Mouse (Mus musculus): Measurements from ENCODE around the gene Tubgcp2. TPM values are rescaled to one million over a fixed set of nuclear protein-coding genes. Genes with fewer than 3 reads are reported as not detected.

Gene Tubgcp2
- polyA plus RNA-seq, 1 experiment from 2014 or later: 46.2 TPM

GRCm38 (mm10) chr7:140067397-140067796 is 30.9 kb upstream of the Tubgcp2 start:
- H3K27me3 ChIP-seq (replicated peaks; ENCODE audit: control insufficient read depth, insufficient read depth, low read length): peaks cover 14% of the 10 kb centered on the region
- no peak for DNase-seq (ENCODE audit: low spot score)
- H3K27ac ChIP-seq (replicated peaks; ENCODE audit: low read depth, low read length): no peak overlapping the region
- H3K9ac ChIP-seq (ENCODE audit: low read depth, low read length): no peak overlapping the region
- no peaks in the 10 kb centered on the region for H3K36me3 ChIP-seq (ENCODE audit: control insufficient read depth, insufficient read depth, low read length)
- no peaks in the 10 kb centered on the region for H3K9me3 ChIP-seq (ENCODE audit: control insufficient read depth, low read length)
- no peak overlapping the region for H3K4me3 ChIP-seq (ENCODE audit: low read depth, low read length)
- peaks cover 5% of the 10 kb centered on the region; the same call in 1 of the 2 replicates for H3K4me1 ChIP-seq (ENCODE audit: control insufficient read depth, insufficient read depth, low read length)
- 48% methylated on average over 6 of the region's 6 CpGs for WGBS
- no peak overlapping the region for H3K4me2 ChIP-seq (ENCODE audit: low read depth, low read length)
- no peak for ATAC-seq (ENCODE audit: low read depth)

DNA sequence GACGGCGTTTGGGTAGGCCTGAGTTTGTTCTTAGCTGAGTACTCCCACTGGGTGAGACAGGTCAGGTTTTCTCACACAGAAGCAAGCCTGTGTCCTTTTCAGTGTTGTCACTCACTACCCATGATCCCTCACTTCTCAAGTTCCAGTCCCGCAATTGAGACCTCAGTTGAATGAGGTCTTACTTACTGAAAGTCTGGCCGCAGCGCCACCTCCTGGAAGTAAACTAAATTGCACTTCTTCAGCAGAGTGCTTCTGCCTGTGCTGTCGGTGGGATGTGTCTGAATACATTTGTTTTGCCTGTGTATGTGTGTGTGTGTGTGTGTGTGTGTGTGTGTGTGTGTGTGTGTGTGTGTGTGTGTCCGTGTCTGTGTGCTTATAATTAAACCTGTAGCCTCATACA is 26.6 kb upstream of the Tubgcp2 start:
- H3K4me1 ChIP-seq (ENCODE audit: control insufficient read depth, insufficient read depth, low read length): peaks cover 14% of the 10 kb centered on the region; the same call in 1 of the 2 replicates
- no peak overlapping the region for H3K4me3 ChIP-seq (ENCODE audit: low read depth, low read length)
- 22% methylated on average over 7 of the region's 7 CpGs for WGBS
- DNase-seq (ENCODE audit: low spot score) (peak; percentile 70), ATAC-seq (ENCODE audit: low read depth) (no peak)
- H3K9ac ChIP-seq (ENCODE audit: low read depth, low read length): no peak overlapping the region
- no peaks in the 10 kb centered on the region for H3K9me3 ChIP-seq (ENCODE audit: control insufficient read depth, low read length)
- H3K27ac ChIP-seq (replicated peaks; ENCODE audit: low read depth, low read length): no peak overlapping the region
- H3K27me3 ChIP-seq (replicated peaks; ENCODE audit: control insufficient read depth, insufficient read depth, low read length): peaks cover 55% of the 10 kb centered on the region
- H3K36me3 ChIP-seq (ENCODE audit: control insufficient read depth, insufficient read depth, low read length): no peaks in the 10 kb centered on the region
- H3K4me2 ChIP-seq (ENCODE audit: low read depth, low read length): no peak overlapping the region

GRCm38 (mm10) chr7:140062307-140062706 is 25.8 kb upstream of the Tubgcp2 start:
- no peak overlapping the region for H3K4me3 ChIP-seq (ENCODE audit: low read depth, low read length)
- H3K27me3 ChIP-seq (replicated peaks; ENCODE audit: control insufficient read depth, insufficient read depth, low read length): peaks cover 63% of the 10 kb centered on the region
- 18% methylated on average over 11 of the region's 11 CpGs for WGBS
- peaks cover 14% of the 10 kb centered on the region; the same call in 1 of the 2 replicates for H3K4me1 ChIP-seq (ENCODE audit: control insufficient read depth, insufficient read depth, low read length)
- no peak for DNase-seq (ENCODE audit: low spot score)
- no peak overlapping the region for H3K27ac ChIP-seq (replicated peaks; ENCODE audit: low read depth, low read length)
- no peaks in the 10 kb centered on the region for H3K36me3 ChIP-seq (ENCODE audit: control insufficient read depth, insufficient read depth, low read length)
- H3K9me3 ChIP-seq (ENCODE audit: control insufficient read depth, low read length): no peaks in the 10 kb centered on the region
- no peak overlapping the region for H3K9ac ChIP-seq (ENCODE audit: low read depth, low read length)
- H3K4me2 ChIP-seq (ENCODE audit: low read depth, low read length): no peak overlapping the region
- no peak for ATAC-seq (ENCODE audit: low read depth)

- no peak overlapping the region for H3K27ac ChIP-seq (replicated peaks; ENCODE audit: low read depth, low read length)
- WGBS: 4% methylated on average over 6 of the region's 6 CpGs
- H3K27me3 ChIP-seq (replicated peaks; ENCODE audit: control insufficient read depth, insufficient read depth, low read length): peaks cover 68% of the 10 kb centered on the region
- H3K4me2 ChIP-seq (ENCODE audit: low read depth, low read length): peak overlapping the region; percentile 91
- no peaks in the 10 kb centered on the region for H3K9me3 ChIP-seq (ENCODE audit: control insufficient read depth, low read length)
- DNase-seq (ENCODE audit: low spot score) (no peak), ATAC-seq (ENCODE audit: low read depth) (no peak)
- peaks cover 14% of the 10 kb centered on the region; the same call in 1 of the 2 replicates for H3K4me1 ChIP-seq (ENCODE audit: control insufficient read depth, insufficient read depth, low read length)
- peak overlapping the region; percentile 44 for H3K4me3 ChIP-seq (ENCODE audit: low read depth, low read length)
- H3K36me3 ChIP-seq (ENCODE audit: control insufficient read depth, insufficient read depth, low read length): no peaks in the 10 kb centered on the region
- 0 out of 2 replicates have a peak overlapping the region, but pooled peaks have one; percentile 61 for H3K9ac ChIP-seq (ENCODE audit: low read depth, low read length)
Measured at GRCm38 (mm10) chr7:140061832-140062130, 25.3 kb upstream of the Tubgcp2 start.

- no peaks in the 10 kb centered on the region for H3K36me3 ChIP-seq (ENCODE audit: control insufficient read depth, insufficient read depth, low read length)
- peak; percentile 58 for ATAC-seq (ENCODE audit: low read depth)
- H3K27ac ChIP-seq (replicated peaks; ENCODE audit: low read depth, low read length): no peak overlapping the region
- 2% methylated on average over 41 of the region's 47 CpGs for WGBS
- peak overlapping the region; percentile 91 for H3K4me2 ChIP-seq (ENCODE audit: low read depth, low read length)
- peak overlapping the region; percentile 61 for H3K9ac ChIP-seq (ENCODE audit: low read depth, low read length)
- peak; percentile 69 for DNase-seq (ENCODE audit: low spot score)
- H3K4me3 ChIP-seq (ENCODE audit: low read depth, low read length): peak overlapping the region; percentile 44
- H3K27me3 ChIP-seq (replicated peaks; ENCODE audit: control insufficient read depth, insufficient read depth, low read length): peaks cover 73% of the 10 kb centered on the region
- H3K4me1 ChIP-seq (ENCODE audit: control insufficient read depth, insufficient read depth, low read length): peaks cover 14% of the 10 kb centered on the region; the same call in 1 of the 2 replicates
- H3K9me3 ChIP-seq (ENCODE audit: control insufficient read depth, low read length): no peaks in the 10 kb centered on the region
Measured at GRCm38 (mm10) chr7:140060936-140061831, 24.7 kb upstream of the Tubgcp2 start.

DNA sequence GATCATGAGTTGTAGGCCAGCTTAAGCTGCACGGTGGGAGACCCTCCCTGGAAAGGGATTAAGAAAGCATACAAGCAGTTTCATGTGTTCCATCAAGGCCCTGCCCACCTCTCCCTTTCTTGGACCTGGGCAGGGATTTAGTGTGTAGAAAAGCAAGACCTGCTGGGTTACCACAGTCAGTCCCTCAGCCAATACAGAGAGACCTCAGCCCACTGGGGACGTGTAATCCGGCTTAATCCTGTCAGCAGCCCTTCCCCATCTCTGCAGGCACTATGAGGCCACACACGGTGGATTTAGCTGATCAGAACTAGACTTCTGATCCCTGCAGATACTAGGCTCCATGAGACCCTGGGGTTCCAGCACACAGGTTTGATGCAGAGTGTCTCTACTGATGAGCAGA is 23.1 kb upstream of the Tubgcp2 start:
- no peak for ATAC-seq (ENCODE audit: low read depth)
- 39% methylated on average over 4 of the region's 4 CpGs for WGBS
- DNase-seq (ENCODE audit: low spot score): no peak

DNA sequence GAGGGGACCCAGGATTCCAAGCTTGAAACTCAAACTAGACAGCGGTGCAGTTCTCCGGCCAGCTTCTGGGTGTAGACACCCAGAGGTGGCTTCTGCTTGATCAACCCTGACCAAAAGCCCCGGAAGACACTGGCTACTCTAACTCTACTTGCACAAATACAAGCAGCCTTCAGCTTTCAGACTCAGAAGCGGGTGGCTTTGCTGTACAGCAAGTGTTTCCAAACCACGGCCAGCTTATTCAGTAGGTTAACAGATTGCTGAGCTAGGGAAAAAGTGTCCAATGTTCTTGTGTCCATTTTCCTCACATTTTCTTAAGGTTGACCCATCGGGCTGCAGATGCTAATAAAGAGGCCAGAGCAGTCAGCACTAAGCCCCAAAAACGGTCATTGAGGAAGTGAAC is 22.1 kb upstream of the Tubgcp2 start:
- no peaks in the 10 kb centered on the region for H3K9me3 ChIP-seq (ENCODE audit: control insufficient read depth, low read length)
- WGBS: 26% methylated on average over 7 of the region's 7 CpGs
- H3K9ac ChIP-seq (ENCODE audit: low read depth, low read length): peak overlapping the region; percentile 67; the same call in 1 of the 2 replicates
- peaks cover 14% of the 10 kb centered on the region; the same call in 1 of the 2 replicates for H3K4me1 ChIP-seq (ENCODE audit: control insufficient read depth, insufficient read depth, low read length)
- no peak for DNase-seq (ENCODE audit: low spot score)
- H3K27ac ChIP-seq (replicated peaks; ENCODE audit: low read depth, low read length): no peak overlapping the region
- H3K36me3 ChIP-seq (ENCODE audit: control insufficient read depth, insufficient read depth, low read length): no peaks in the 10 kb centered on the region
- no peak for ATAC-seq (ENCODE audit: low read depth)
- H3K4me2 ChIP-seq (ENCODE audit: low read depth, low read length): peak overlapping the region; percentile 85
- H3K4me3 ChIP-seq (ENCODE audit: low read depth, low read length): peak overlapping the region; percentile 47
- H3K27me3 ChIP-seq (replicated peaks; ENCODE audit: control insufficient read depth, insufficient read depth, low read length): peaks cover 70% of the 10 kb centered on the region

More for the DNA sequence above, 23.1 kb upstream of the Tubgcp2 start:
- Histone ChIP-seq H3K27ac (replicated peaks; ENCODE audit: low read depth, low read length) (no peak overlapping the region), H3K9ac (ENCODE audit: low read depth, low read length) (no peak overlapping the region), H3K36me3 (ENCODE audit: control insufficient read depth, insufficient read depth, low read length) (no peaks in the 10 kb centered on the region), H3K27me3 (replicated peaks; ENCODE audit: control insufficient read depth, insufficient read depth, low read length) (peaks cover 73% of the 10 kb centered on the region), H3K9me3 (ENCODE audit: control insufficient read depth, low read length) (no peaks in the 10 kb centered on the region), H3K4me3 (ENCODE audit: low read depth, low read length) (no peak overlapping the region), H3K4me2 (ENCODE audit: low read depth, low read length) (no peak overlapping the region), H3K4me1 (ENCODE audit: control insufficient read depth, insufficient read depth, low read length) (peaks cover 14% of the 10 kb centered on the region; the same call in 1 of the 2 replicates)

- Histone ChIP-seq H3K27ac (replicated peaks; ENCODE audit: low read depth, low read length) (no peak overlapping the region), H3K9ac (ENCODE audit: low read depth, low read length) (peak overlapping the region; percentile 67), H3K27me3 (replicated peaks; ENCODE audit: control insufficient read depth, insufficient read depth, low read length) (peaks cover 73% of the 10 kb centered on the region), H3K36me3 (ENCODE audit: control insufficient read depth, insufficient read depth, low read length) (no peaks in the 10 kb centered on the region), H3K4me1 (ENCODE audit: control insufficient read depth, insufficient read depth, low read length) (peaks cover 14% of the 10 kb centered on the region; the same call in 1 of the 2 replicates), H3K9me3 (ENCODE audit: control insufficient read depth, low read length) (no peaks in the 10 kb centered on the region), H3K4me2 (ENCODE audit: low read depth, low read length) (peak overlapping the region; percentile 85), H3K4me3 (ENCODE audit: low read depth, low read length) (peak overlapping the region; percentile 47)
- 4% methylated on average over 45 of the region's 53 CpGs for WGBS
- DNase-seq (ENCODE audit: low spot score): peak; percentile 75
- ATAC-seq (ENCODE audit: low read depth): peak; percentile 83
Measured at GRCm38 (mm10) chr7:140057413-140058407, 21.2 kb upstream of the Tubgcp2 start.
